ENCODE assay signal across 1 mouse cellular context in the genomic region with DNA sequence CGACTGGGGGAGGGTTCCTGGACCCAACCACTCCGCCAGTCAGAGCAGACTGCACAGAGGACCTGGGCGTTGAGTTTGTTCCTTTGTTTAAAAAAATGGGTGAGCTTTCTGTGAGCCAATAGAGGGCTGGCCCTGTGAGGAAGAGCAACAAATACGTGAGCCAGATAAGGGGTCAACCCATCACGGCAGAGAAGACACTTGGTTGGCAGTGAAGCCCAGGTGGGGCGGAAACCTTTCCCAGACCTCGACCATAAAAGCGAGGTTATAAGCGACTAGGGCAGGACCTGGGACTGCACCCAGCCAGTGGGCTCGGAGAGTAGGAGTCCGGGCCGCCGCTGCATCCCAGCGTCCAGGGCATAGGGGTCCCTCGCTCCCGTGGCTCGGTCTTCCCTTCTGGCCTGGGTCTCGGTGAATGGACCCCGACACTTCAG.
TF ChIP-seq lines count a peak whose summit lies in the region.

No protein-coding gene starts in this region.

TF ChIP-seq in CH12.LX, 34 proteins besides CTCF, POLR2A, EP300 and RAD21 (continued from another document):
- TF ChIP-seq MAFK (IDR thresholded peaks at IDR 0.05; ENCODE audit: insufficient replicate concordance, low read length) (no peak), NELFE (IDR thresholded peaks at IDR 0.05; ENCODE audit: low read depth, low read length) (peak; percentile 90), ZMIZ1 (IDR thresholded peaks at IDR 0.05; ENCODE audit: low read depth, low read length) (peak; percentile 95), USF2 (conservative IDR thresholded peaks at IDR 0.05; ENCODE audit: low read depth, low read length) (no peak), ZKSCAN1 (IDR thresholded peaks at IDR 0.05; ENCODE audit: borderline replicate concordance, low read depth, low read length) (no peak), ETS1 (conservative IDR thresholded peaks at IDR 0.05; ENCODE audit: low read depth, low read length) (0 out of 2 replicates have a peak, but pooled peaks have one; percentile 13), JUND (conservative IDR thresholded peaks at IDR 0.05; ENCODE audit: low read depth, low read length) (no peak), POLR2AphosphoS2 (IDR thresholded peaks at IDR 0.05; ENCODE audit: low read depth, low read length) (no peak), CHD2 (IDR thresholded peaks at IDR 0.05; ENCODE audit: low read length) (no peak), MAZ (IDR thresholded peaks at IDR 0.05; ENCODE audit: low read depth, low read length) (no peak), HCFC1 (IDR thresholded peaks at IDR 0.05; ENCODE audit: low read depth, low read length) (no peak; the same call in 1 of the 2 replicates), PAX5 (IDR thresholded peaks at IDR 0.05; ENCODE audit: low read length) (no peak), TCF12 (IDR thresholded peaks at IDR 0.05; ENCODE audit: low read depth, low read length) (peak; percentile 68), NRF1 (IDR thresholded peaks at IDR 0.05; ENCODE audit: low read depth, low read length) (no peak), TBP (conservative IDR thresholded peaks at IDR 0.05; ENCODE audit: low read depth, low read length) (peak; percentile 82), UBTF (IDR thresholded peaks at IDR 0.05; ENCODE audit: low read depth, low read length) (no peak; the same call in 1 of the 2 replicates)
TF ChIP-seq in CH12.LX: peak in this region for 7.
